Mouse (Mus musculus): Measurements from ENCODE around the gene Tnfrsf21. TPM values are rescaled to one million over a fixed set of nuclear protein-coding genes. Genes with fewer than 3 reads are reported as not detected.

Gene Tnfrsf21
- polyA plus RNA-seq, 1 experiment = 17.7 TPM

DNA sequence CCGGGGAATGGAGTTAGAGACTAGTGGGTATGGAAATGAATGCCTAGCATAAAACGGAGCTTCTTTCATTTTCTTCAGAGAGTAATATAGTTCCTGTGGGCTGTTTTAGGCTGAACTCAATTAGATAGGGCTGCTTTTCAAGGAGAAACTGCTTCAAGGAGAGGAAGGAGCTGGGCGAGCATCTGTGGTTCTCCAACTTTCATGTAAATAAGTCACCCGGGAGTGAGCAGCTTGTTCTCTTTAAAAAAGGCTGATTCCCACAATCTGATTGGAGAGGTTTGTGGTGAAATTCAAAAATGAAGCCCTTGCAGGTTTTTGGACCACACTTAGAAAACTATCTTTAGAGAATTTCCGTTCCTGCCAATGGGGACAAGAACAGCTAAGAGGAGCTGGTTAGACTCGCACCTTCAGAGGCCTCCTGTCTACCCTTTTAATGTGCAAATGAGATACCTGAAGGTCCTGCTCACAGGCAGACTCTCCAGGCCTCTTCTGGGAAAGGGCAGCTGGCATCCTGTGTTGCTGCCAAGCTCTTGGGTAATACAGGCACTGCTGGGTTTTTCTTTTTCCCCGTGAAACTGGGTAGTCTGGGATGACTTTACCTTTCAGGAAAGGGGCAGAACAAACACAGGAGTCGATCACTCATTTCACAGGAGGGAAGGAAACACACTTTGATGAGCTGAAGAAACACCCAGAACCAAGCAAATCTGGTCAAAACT is 76.1 kb downstream of the Tnfrsf21 start:
- Histone ChIP-seq H3K4me3 (ENCODE audit: insufficient read depth, low read length) (no peak overlapping the region), H3K27ac (ENCODE audit: insufficient read depth, low read depth, low read length) (no peak overlapping the region)
- TF ChIP-seq POLR2A (IDR thresholded peaks at IDR 0.05; ENCODE audit: borderline replicate concordance, low read depth, low read length) (no peak), CTCF (IDR thresholded peaks at IDR 0.05; ENCODE audit: low read depth, low read length) (no peak)

DNA sequence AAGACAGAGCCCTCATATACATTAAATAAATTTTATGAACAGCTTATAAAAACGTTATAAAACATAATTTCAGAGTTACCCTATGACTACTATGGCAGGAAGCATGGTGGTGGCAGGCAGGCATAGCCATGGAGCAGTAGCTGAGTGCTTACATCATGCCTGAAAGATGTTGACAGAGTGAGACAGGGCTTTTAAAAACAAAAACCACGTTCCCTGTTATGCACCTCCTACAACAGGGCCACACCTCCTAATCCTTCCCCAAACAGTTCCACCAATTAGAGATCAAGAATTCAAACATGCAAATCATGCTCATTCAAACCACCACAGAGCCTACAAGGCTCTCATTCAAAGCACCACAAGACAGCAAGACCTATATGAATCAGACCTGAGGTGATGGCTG is 77.9 kb downstream of the Tnfrsf21 start:
- Histone ChIP-seq H3K4me3 (ENCODE audit: insufficient read depth, low read length) (no peak overlapping the region), H3K4me1 (ENCODE audit: control insufficient read depth, insufficient read depth, low read length) (no peaks in the 10 kb centered on the region), H3K27ac (ENCODE audit: insufficient read depth, low read depth, low read length) (no peak overlapping the region)
- TF ChIP-seq POLR2A (IDR thresholded peaks at IDR 0.05; ENCODE audit: borderline replicate concordance, low read depth, low read length) = no peak
- TF ChIP-seq CTCF (IDR thresholded peaks at IDR 0.05; ENCODE audit: low read depth, low read length) = no peak

More for the DNA sequence above, 76.1 kb downstream of the Tnfrsf21 start:
- no peaks in the 10 kb centered on the region for H3K4me1 ChIP-seq (ENCODE audit: control insufficient read depth, insufficient read depth, low read length)

DNA sequence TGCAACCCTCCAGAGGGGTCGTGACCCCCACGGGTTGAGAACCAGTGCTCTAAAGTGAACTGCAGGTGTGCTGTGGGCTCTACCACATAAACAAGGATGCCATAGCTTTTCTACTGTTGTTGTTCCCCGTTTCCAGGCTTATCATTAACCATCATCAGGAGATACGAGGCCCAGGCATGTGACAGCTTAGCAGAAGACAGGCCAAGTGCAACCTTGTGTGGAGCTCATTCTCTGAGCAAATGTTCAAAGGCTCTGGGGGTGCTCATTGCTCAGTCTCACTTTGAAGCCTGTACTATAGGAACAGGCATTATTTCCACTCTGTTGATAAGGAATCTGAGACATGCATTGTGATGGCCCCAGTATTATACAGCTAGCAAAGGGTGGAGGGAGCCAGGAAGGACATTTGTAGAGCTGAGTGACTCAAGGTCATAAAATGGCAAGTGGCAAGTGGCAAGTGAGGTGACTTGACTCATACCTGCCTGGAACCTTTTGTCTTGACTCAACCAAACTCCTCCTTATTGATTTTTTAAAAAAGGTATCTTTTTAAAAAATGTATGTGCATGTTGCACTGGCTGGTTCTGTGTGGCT is 80.8 kb downstream of the Tnfrsf21 start:
- no peaks in the 10 kb centered on the region for H3K4me1 ChIP-seq (ENCODE audit: control insufficient read depth, insufficient read depth, low read length)
- no peak overlapping the region for H3K27ac ChIP-seq (ENCODE audit: insufficient read depth, low read depth, low read length)
- TF ChIP-seq POLR2A (IDR thresholded peaks at IDR 0.05; ENCODE audit: borderline replicate concordance, low read depth, low read length) (no peak), CTCF (IDR thresholded peaks at IDR 0.05; ENCODE audit: low read depth, low read length) (no peak)
- H3K4me3 ChIP-seq (ENCODE audit: insufficient read depth, low read length) = no peak overlapping the region

DNA sequence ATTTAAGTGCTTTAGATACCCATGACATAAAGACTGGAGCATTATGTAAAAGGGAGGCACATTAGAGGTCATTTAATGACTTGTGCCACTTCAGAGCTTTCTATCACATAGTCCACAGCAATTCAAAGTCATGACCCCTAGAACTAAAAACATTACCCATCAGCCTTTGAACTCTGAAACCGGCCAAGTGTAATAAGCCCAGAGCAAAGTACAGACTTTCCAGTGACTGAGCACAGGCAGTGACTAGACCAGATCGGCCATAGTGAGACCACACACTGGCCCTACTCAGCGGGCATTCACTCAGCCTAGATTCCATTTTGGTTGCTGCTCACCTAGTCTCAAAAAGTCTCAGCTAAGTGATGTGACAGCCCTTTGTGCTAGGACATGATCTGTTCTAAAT is 89.8 kb downstream of the Tnfrsf21 start:
- TF ChIP-seq CTCF (IDR thresholded peaks at IDR 0.05; ENCODE audit: low read depth, low read length) (no peak), POLR2A (IDR thresholded peaks at IDR 0.05; ENCODE audit: borderline replicate concordance, low read depth, low read length) (no peak)
- Histone ChIP-seq H3K27ac (ENCODE audit: insufficient read depth, low read depth, low read length) (no peak overlapping the region), H3K4me3 (ENCODE audit: insufficient read depth, low read length) (no peak overlapping the region), H3K4me1 (ENCODE audit: control insufficient read depth, insufficient read depth, low read length) (no peaks in the 10 kb centered on the region)

DNA sequence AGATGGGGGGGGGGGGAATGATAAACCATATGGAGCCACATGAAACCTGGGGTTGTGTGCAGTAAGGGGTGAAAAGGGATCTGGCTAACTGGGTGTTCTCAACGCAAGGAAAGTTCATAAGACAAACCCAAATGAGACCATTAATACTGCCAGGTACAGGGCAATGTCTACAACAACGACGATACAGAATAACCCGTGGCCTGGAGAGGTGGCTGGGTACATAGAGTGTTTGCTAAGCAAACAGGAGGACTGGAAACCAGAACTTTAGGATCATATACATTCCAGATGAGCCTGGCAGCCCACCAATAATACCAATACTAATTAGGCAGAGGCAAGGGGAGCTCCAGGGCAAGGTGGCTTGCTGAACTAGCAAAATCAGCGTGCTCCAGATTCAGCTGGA is 91.0 kb downstream of the Tnfrsf21 start:
- no peak overlapping the region for H3K27ac ChIP-seq (ENCODE audit: insufficient read depth, low read depth, low read length)
- no peak overlapping the region for H3K4me3 ChIP-seq (ENCODE audit: insufficient read depth, low read length)
- H3K4me1 ChIP-seq (ENCODE audit: control insufficient read depth, insufficient read depth, low read length) = no peaks in the 10 kb centered on the region
- TF ChIP-seq POLR2A (IDR thresholded peaks at IDR 0.05; ENCODE audit: borderline replicate concordance, low read depth, low read length) = no peak

DNA sequence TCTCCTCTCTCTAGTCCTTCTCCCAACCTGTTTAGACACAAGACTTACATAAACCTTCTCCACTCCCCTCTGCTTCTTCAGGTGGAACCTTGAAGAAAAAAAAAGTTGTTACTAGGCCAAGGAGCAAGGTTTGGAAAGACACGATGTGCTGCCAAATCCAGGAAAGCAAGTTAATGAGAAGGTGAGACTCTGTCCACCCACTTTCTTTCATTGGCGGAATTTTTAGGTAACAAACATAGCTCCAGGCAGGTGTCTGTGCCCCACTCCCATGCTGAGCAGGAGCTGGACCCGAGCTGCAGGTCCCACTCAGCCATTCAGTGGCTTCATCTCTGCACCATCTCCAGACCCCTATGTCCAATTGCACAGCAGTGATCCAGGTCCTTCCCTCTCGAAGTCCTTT is 93.1 kb downstream of the Tnfrsf21 start:
- Histone ChIP-seq H3K27ac (ENCODE audit: insufficient read depth, low read depth, low read length) (no peak overlapping the region), H3K4me1 (ENCODE audit: control insufficient read depth, insufficient read depth, low read length) (no peaks in the 10 kb centered on the region)
- TF ChIP-seq CTCF (IDR thresholded peaks at IDR 0.05; ENCODE audit: low read depth, low read length) = no peak

DNA sequence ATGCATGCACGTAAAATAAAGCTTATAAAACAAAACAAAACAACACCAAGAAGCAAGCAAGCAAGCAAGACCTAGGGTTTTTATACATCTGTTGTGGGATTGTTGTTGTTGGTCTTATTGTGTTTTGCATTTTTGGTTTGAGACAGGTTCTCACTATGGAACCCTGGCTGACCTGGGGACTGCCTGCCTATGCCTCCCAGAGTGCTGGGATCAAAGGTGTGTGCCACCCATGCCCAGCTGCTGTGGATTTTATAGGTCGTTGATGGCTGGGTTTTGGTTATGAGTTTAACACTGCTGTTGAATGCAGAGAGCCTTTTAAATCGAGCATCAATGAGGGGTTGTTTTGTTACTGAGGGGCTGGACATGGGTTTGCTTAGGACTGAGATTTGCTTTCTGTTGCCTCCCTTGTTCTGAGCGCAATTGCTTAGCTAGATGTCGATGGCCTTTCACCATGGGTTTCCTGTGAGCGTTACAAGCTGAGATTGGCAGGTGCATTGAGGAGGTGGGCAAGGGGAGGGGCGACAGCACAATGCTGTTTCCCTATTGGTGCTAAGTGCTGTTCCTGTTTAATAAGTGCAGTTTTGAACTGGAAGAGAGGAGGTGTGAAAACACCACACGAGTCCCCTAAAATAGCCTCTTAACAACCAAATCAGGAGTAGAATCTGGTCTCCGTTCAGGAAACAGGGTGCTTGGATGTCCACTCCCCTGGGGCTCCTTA is 94.0 kb downstream of the Tnfrsf21 start:
- Histone ChIP-seq H3K4me1 (ENCODE audit: control insufficient read depth, insufficient read depth, low read length) (no peaks in the 10 kb centered on the region), H3K27ac (ENCODE audit: insufficient read depth, low read depth, low read length) (no peak overlapping the region), H3K4me3 (ENCODE audit: insufficient read depth, low read length) (no peak overlapping the region)
- no peak for TF ChIP-seq POLR2A (IDR thresholded peaks at IDR 0.05; ENCODE audit: borderline replicate concordance, low read depth, low read length)
- no peak for TF ChIP-seq CTCF (IDR thresholded peaks at IDR 0.05; ENCODE audit: low read depth, low read length)

More for the DNA sequence above, 93.1 kb downstream of the Tnfrsf21 start:
- no peak overlapping the region for H3K4me3 ChIP-seq (ENCODE audit: insufficient read depth, low read length)

DNA sequence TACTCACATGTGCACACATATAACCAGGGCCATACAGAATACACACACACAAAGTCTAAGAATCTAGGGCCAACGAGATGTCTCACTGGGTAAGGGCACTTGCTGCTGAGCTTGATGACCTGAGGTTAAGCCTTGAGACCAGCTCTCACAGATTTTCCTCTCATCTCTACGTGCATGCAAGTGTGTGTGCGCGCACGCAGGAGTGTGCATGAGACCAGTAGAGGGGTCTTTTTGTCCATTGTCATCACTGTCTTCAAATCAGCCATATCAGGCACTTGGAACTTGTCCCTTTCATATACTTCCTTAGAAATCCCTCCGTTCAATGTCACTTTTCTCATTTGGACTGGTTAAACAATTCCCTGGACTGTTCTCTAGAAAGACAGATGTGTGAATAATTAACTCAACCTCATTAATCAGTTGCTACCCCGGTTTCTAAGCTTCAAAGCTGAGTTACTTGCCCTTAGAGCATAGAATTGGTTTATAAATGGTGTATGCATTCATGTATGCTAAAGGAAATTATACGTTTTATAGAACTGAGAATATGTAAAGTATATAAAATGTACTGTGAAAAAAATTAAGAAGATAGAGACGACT is 97.1 kb downstream of the Tnfrsf21 start:
- H3K4me1 ChIP-seq (ENCODE audit: control insufficient read depth, insufficient read depth, low read length) = no peaks in the 10 kb centered on the region
- no peak for TF ChIP-seq CTCF (IDR thresholded peaks at IDR 0.05; ENCODE audit: low read depth, low read length)
- no peak for TF ChIP-seq POLR2A (IDR thresholded peaks at IDR 0.05; ENCODE audit: borderline replicate concordance, low read depth, low read length)
- no peak overlapping the region for H3K4me3 ChIP-seq (ENCODE audit: insufficient read depth, low read length)
- no peak overlapping the region for H3K27ac ChIP-seq (ENCODE audit: insufficient read depth, low read depth, low read length)

DNA sequence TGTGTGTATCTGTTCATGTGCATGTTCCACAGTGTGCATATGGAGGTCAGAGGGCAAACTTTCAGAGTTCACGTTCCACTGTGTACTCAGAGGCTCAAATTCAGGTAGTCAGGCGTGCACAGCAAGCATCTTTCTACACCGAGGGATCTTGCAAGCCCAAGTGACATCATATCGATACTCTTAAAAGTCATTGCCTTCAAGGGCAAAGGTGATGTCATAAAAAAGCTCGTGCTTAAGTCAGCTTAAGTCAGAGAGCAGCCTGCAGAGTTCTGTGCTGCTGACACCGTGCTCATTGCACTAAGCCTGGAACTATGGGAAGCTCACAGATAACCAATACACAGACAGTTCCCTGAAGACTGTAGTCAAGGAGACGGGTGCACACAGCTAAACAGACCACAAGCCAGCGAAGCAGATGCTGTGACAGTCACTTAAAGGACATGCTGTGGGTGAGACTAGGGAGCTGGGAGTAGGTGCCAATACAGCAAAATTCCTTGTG is 97.8 kb downstream of the Tnfrsf21 start:
- TF ChIP-seq POLR2A (IDR thresholded peaks at IDR 0.05; ENCODE audit: borderline replicate concordance, low read depth, low read length) = no peak
- no peak for TF ChIP-seq CTCF (IDR thresholded peaks at IDR 0.05; ENCODE audit: low read depth, low read length)
- Histone ChIP-seq H3K4me3 (ENCODE audit: insufficient read depth, low read length) (no peak overlapping the region), H3K27ac (ENCODE audit: insufficient read depth, low read depth, low read length) (no peak overlapping the region), H3K4me1 (ENCODE audit: control insufficient read depth, insufficient read depth, low read length) (no peaks in the 10 kb centered on the region)

DNA sequence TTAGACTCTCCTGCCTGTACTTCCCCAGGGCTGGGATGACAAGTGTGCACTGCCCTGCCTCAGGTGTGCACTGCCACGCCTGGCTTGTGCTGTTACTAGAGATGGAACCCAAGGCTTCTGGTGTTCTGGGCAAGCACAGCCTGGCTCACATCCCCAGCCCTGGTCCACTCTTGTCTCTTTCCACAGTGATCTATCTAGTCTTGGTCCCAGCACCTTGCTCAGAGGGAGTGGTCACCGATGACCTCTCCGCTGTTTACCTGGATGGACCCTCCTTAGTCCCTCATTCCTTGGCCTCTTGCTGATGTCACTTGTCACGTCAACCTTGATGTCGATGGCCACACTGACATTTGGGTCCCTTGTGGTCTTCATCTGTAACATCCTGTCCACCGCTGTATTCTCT is 98.6 kb downstream of the Tnfrsf21 start:
- Histone ChIP-seq H3K4me1 (ENCODE audit: control insufficient read depth, insufficient read depth, low read length) (no peaks in the 10 kb centered on the region), H3K4me3 (ENCODE audit: insufficient read depth, low read length) (no peak overlapping the region), H3K27ac (ENCODE audit: insufficient read depth, low read depth, low read length) (no peak overlapping the region)
- no peak for TF ChIP-seq CTCF (IDR thresholded peaks at IDR 0.05; ENCODE audit: low read depth, low read length)
- no peak for TF ChIP-seq POLR2A (IDR thresholded peaks at IDR 0.05; ENCODE audit: borderline replicate concordance, low read depth, low read length)

Measured in bone marrow macrophage, adult 2 months (primary cell).